ENCODE assay signal across 22 mouse cellular contexts in genomic region chr5:125274773-125275172, GRCm38 (mm10).
DNase-seq lines count a peak whose midpoint lies in the region; ATAC-seq and TF ChIP-seq lines count a peak whose summit lies in the region.
"Had no signal": no experiment of that assay in that cellular context is flagged by ENCODE, and none has a peak within 500 bp of the region (broad histone marks: within the 10 kb centered on the region; RNA-seq: fewer than 3 reads in every experiment).

No protein-coding gene starts in this region.

- no peak for ATAC-seq in heart, embryonic 15.5 days (replicated peaks; ENCODE audit: insufficient number of reproducible peaks, insufficient read depth, low FRiP score, low read depth)
- no peak for ATAC-seq in Patski
- ATAC-seq: CD4-positive, CD25-positive, alpha-beta regulatory T cell, adult 4 months; forebrain, postnatal 0 days; inflammation-experienced regulatory T-cells, adult 6 months had no signal

- peaks cover 35% of the 10 kb centered on the region for H3K4me1 ChIP-seq in heart, embryonic 15.5 days (replicated peaks)

- no peaks in the 10 kb centered on the region for H3K27me3 ChIP-seq in heart, embryonic 15.5 days
- H3K27me3 ChIP-seq in Patski = no peaks in the 10 kb centered on the region
- H3K27me3 ChIP-seq: embryonic facial prominence, embryonic 12.5 days; midbrain, embryonic 12.5 days; neural tube, embryonic 15.5 days; stomach, embryonic 15.5 days had no signal

- H3K9ac ChIP-seq in heart, embryonic 15.5 days = no peak overlapping the region
- H3K9ac ChIP-seq: embryonic facial prominence, embryonic 12.5 days; forebrain, postnatal 0 days; hindbrain, embryonic 14.5 days; midbrain, embryonic 12.5 days; neural tube, embryonic 15.5 days; stomach, embryonic 15.5 days had no signal

- 87% methylated on average over 3 of the region's 3 CpGs for WGBS in heart, embryonic 15.5 days

- no peaks in the 10 kb centered on the region for H3K9me3 ChIP-seq in heart, embryonic 15.5 days (replicated peaks)
- H3K9me3 ChIP-seq: embryonic facial prominence, embryonic 12.5 days; midbrain, embryonic 12.5 days; neural tube, embryonic 15.5 days; stomach, embryonic 15.5 days had no signal

- H3K27ac ChIP-seq in heart, embryonic 15.5 days = peak overlapping the region; percentile 23; the same call in 1 of the 2 replicates
- H3K27ac ChIP-seq: embryonic facial prominence, embryonic 12.5 days; hindbrain, embryonic 14.5 days; midbrain, embryonic 12.5 days; neural tube, embryonic 15.5 days; stomach, embryonic 15.5 days had no signal

- H3K36me3 ChIP-seq in heart, embryonic 15.5 days = no peaks in the 10 kb centered on the region
- H3K36me3 ChIP-seq: midbrain, embryonic 12.5 days; neural tube, embryonic 15.5 days; stomach, embryonic 15.5 days had no signal

- H3K4me3 ChIP-seq in heart, embryonic 15.5 days = no peak overlapping the region
- H3K4me3 ChIP-seq: embryonic facial prominence, embryonic 12.5 days; midbrain, embryonic 12.5 days; neural tube, embryonic 15.5 days; stomach, embryonic 15.5 days had no signal

- H3K4me2 ChIP-seq in heart, embryonic 15.5 days = no peak overlapping the region
- H3K4me2 ChIP-seq: embryonic facial prominence, embryonic 12.5 days; hindbrain, embryonic 14.5 days; midbrain, embryonic 12.5 days; neural tube, embryonic 15.5 days; stomach, embryonic 15.5 days had no signal

- peak; percentile 28 for TF ChIP-seq CTCF in Patski (IDR thresholded peaks at IDR 0.05)

- CTCF ChIA-PET in Patski (lab: Charles Lee) = interaction anchor here (1.2 to 5.6 kb wide), 2 partner anchors 75 to 94 kb away, joined by 5 to 46 read pairs; no protein-coding TSS in a partner anchor

- peak; percentile 5 for DNase-seq in cerebellum, adult 9-11 months
- no peak for DNase-seq in cerebellum, adult 11-12 months
- no peak for DNase-seq in heart, adult 18-20 months
- DNase-seq in 416B (ENCODE audit: low read depth) (peak; percentile 53), Patski (ENCODE audit: low read depth, low spot score) (no peak)
- no peak for DNase-seq in adrenal gland, postnatal 4 days (ENCODE audit: low spot score in 2 of 2)
- DNase-seq: adrenal gland, postnatal 25 days; cerebellum, postnatal 25 days; forebrain, postnatal 0 days; gastrocnemius, postnatal 25 days; kidney, adult 18-20 months; kidney, postnatal 4 days; lung, postnatal 10 days; thymus, postnatal 25 days had no signal

- POLR2A ChIA-PET in Patski (lab: Charles Lee) = no interaction called here

- in situ Hi-C loops in Patski (cut with MboI; ENCODE audit: low pct_unique_long_range_greater_than_20kb) = loop anchor here (5.0 kb wide), 3 partner anchors 78 to 512 kb away; no protein-coding TSS in a partner anchor

Comparison
In these comparisons a context has a peak if more than half of its experiments do, and no peak if none do; other contexts are left out.
1. DNase-seq: peak in cerebellum, adult 9-11 months (single experiment) and 416B (single experiment); none in cerebellum, adult 11-12 months (single experiment), heart, adult 18-20 months (0 of 2), Patski (single experiment) and adrenal gland, postnatal 4 days (0 of 2).